Comparison of ENCODE assay signal across 21 mouse cellular contexts in genomic region chr16:11437641-11438040, GRCm38 (mm10).
"Had no signal": no experiment of that assay in that cellular context is flagged by ENCODE, and none has a peak within 500 bp of the region (broad histone marks: within the 10 kb centered on the region; RNA-seq: fewer than 3 reads in every experiment).

No protein-coding gene starts in this region.

- H3K4me3 ChIP-seq: kidney, embryonic 15.5 days; limb, embryonic 12.5 days; limb, embryonic 15.5 days; liver, embryonic 15.5 days; megakaryocyte, embryonic 14.5 days; midbrain, embryonic 10.5 days; midbrain, embryonic 13.5 days; myocyte had no signal

- ATAC-seq: midbrain, embryonic 13.5 days; midbrain, embryonic 16.5 days had no signal

- H3K4me2 ChIP-seq: kidney, embryonic 15.5 days; limb, embryonic 12.5 days; limb, embryonic 15.5 days; liver, embryonic 11.5 days; liver, embryonic 15.5 days; lung, embryonic 14.5 days; midbrain, embryonic 13.5 days had no signal

- H3K27ac ChIP-seq: kidney, embryonic 15.5 days; limb, embryonic 12.5 days; limb, embryonic 15.5 days; liver, embryonic 15.5 days; midbrain, embryonic 10.5 days; midbrain, embryonic 13.5 days; stomach, postnatal 0 days had no signal

- H3K36me3 ChIP-seq: kidney, embryonic 15.5 days; limb, embryonic 12.5 days; liver, embryonic 15.5 days; midbrain, embryonic 10.5 days had no signal

- H3K4me1 ChIP-seq: kidney, embryonic 15.5 days; limb, embryonic 12.5 days; liver, embryonic 15.5 days; midbrain, embryonic 10.5 days; midbrain, embryonic 13.5 days had no signal

- DNase-seq: kidney, adult 11 months; kidney, adult 8-10 months; kidney, postnatal 10 days; kidney, postnatal 36 days; left cerebral cortex, postnatal 4 days; lung, embryonic 14.5 days; lung, postnatal 36 days; thymus, adult 2 months; thymus, postnatal 14 days; thymus, postnatal 4 days had no signal

- H3K9me3 ChIP-seq: kidney, embryonic 15.5 days; limb, embryonic 12.5 days; limb, embryonic 15.5 days; liver, embryonic 15.5 days; megakaryocyte, embryonic 14.5 days; midbrain, embryonic 10.5 days; midbrain, embryonic 13.5 days had no signal

- H3K27me3 ChIP-seq: kidney, embryonic 15.5 days; limb, embryonic 12.5 days; limb, embryonic 15.5 days; liver, embryonic 15.5 days; midbrain, embryonic 13.5 days had no signal

- H3K9ac ChIP-seq: kidney, embryonic 15.5 days; limb, embryonic 12.5 days; limb, embryonic 15.5 days; liver, embryonic 15.5 days; lung, embryonic 14.5 days; midbrain, embryonic 13.5 days had no signal
